Mouse (Mus musculus): ENCODE measurements around the gene Clmp. TPM values are rescaled to one million over a fixed set of nuclear protein-coding genes. Genes with fewer than 3 reads are reported as not detected.
"Not testable (repeated sequence)": the region's sequence is repeated elsewhere in the genome, so short reads cannot be mapped to it uniquely, and the experiment has no call there.

Gene Clmp
- total RNA-seq, 2 experiments from 2014 or later = 46.5 to 46.6 TPM

- no peak for DNase-seq (ENCODE audit: low spot score in 2 of 2)
These were observed 90.3 kb downstream of the Clmp start for GRCm38 (mm10) chr9:40776044-40776443.

- DNase-seq (ENCODE audit: low spot score in 2 of 2) = no peak
These were observed 90.9 kb downstream of the Clmp start for GRCm38 (mm10) chr9:40776459-40777248.

GRCm38 (mm10) chr9:40780111-40780510, 94.3 kb downstream of the Clmp start:
- no peak for DNase-seq (ENCODE audit: low spot score in 2 of 2)

GRCm38 (mm10) chr9:40780892-40781725, 95.3 kb downstream of the Clmp start:
- DNase-seq (ENCODE audit: low spot score in 2 of 2) = no peak

- peak in 1 of 2 experiments; percentile 37 for DNase-seq (ENCODE audit: low spot score in 2 of 2)
These were observed 96.2 kb downstream of the Clmp start for GRCm38 (mm10) chr9:40781726-40782581.

- no peak for DNase-seq (ENCODE audit: low spot score in 2 of 2)
These were observed 98.0 kb downstream of the Clmp start for GRCm38 (mm10) chr9:40783641-40784373.

GRCm38 (mm10) chr9:40784374-40784967, 98.7 kb downstream of the Clmp start:
- no peak for DNase-seq (ENCODE audit: low spot score in 2 of 2)

- DNase-seq (ENCODE audit: low spot score in 2 of 2) = no peak
These were observed 99.7 kb downstream of the Clmp start for GRCm38 (mm10) chr9:40785452-40785851.

GRCm38 (mm10) chr9:40786820-40787219, 101.1 kb downstream of the Clmp start:
- not testable (repeated sequence) for DNase-seq (ENCODE audit: low spot score in 2 of 2)

GRCm38 (mm10) chr9:40791864-40792633, 106.3 kb downstream of the Clmp start:
- no peak for DNase-seq (ENCODE audit: low spot score in 2 of 2)

- DNase-seq (ENCODE audit: low spot score in 2 of 2) = no peak
These were observed 107.8 kb downstream of the Clmp start for GRCm38 (mm10) chr9:40793581-40793980.

- no peak for DNase-seq (ENCODE audit: low spot score in 2 of 2)
These were observed 108.5 kb downstream of the Clmp start for GRCm38 (mm10) chr9:40794251-40794650.

GRCm38 (mm10) chr9:40794926-40795325, 109.2 kb downstream of the Clmp start:
- DNase-seq (ENCODE audit: low spot score in 2 of 2) = no peak

- no peak for DNase-seq (ENCODE audit: low spot score in 2 of 2)
These were observed 109.8 kb downstream of the Clmp start for GRCm38 (mm10) chr9:40795562-40795961.

- DNase-seq (ENCODE audit: low spot score in 2 of 2) = no peak
These were observed 110.3 kb downstream of the Clmp start for GRCm38 (mm10) chr9:40796054-40796453.

GRCm38 (mm10) chr9:40798247-40798960, 112.6 kb downstream of the Clmp start:
- DNase-seq (ENCODE audit: low spot score in 2 of 2) = no peak

GRCm38 (mm10) chr9:40799112-40799511, 113.3 kb downstream of the Clmp start:
- no peak for DNase-seq (ENCODE audit: low spot score in 2 of 2)

- peak; percentile 61 to 74 for DNase-seq (ENCODE audit: low spot score in 2 of 2)
These were observed 114.2 kb downstream of the Clmp start for GRCm38 (mm10) chr9:40799837-40800501.

Data from layer of hippocampus, postnatal 10 days (tissue).